Mouse (Mus musculus) mouse trophoblast stem cell (cell line): ENCODE results near the gene Apbb2.

Experiments used
- in situ Hi-C, 2 experiments: fragments of 300-500 bp; cut with MseI, MboI; formaldehyde crosslinking; loops; 2 replicates in 1 of 2; 3 replicates in 1 of 2; pipeline ENCODE4 v1.15.1; 2025

The Apbb2 gene

DNA sequence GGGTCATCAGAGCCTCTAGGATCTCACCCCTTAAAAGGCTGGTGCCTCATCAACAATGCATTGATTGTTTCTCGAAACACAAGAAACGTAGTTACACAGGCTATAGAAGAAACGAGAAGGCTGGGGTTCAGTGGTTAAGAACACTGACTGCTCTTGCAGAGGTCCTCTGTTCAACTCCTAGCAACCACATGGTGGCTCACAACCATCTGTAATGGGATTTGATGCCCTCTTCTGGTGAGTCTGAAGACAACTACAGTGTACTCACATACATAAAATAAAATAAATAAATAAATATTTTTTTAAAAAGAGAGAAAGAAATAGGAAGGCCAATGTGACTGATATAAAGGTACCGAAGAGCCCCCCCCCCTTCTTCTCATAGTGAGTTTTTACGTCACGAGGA, 228.0 kb downstream of the Apbb2 start:
- in situ Hi-C loops, result no loop called here

DNA sequence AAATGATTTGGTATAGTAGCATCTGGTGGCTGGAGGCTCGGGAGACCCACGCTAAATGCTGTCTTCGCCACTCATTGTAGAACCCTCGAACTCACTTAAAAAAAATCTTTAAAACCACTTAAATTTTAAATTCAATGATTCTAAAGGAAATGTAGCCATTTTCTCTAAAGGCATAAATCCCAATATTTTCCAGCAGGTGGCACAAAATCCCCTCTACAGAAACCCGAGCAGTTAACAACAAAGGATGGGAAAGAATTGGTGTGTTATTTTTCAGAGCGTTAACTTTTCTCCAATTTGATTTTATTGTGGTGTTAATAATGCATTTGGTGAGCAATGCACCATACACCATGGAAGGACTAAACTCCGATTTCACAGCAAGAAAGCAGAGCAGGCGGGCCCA, 231.1 kb downstream of the Apbb2 start:
- in situ Hi-C loops, result no loop called here

DNA sequence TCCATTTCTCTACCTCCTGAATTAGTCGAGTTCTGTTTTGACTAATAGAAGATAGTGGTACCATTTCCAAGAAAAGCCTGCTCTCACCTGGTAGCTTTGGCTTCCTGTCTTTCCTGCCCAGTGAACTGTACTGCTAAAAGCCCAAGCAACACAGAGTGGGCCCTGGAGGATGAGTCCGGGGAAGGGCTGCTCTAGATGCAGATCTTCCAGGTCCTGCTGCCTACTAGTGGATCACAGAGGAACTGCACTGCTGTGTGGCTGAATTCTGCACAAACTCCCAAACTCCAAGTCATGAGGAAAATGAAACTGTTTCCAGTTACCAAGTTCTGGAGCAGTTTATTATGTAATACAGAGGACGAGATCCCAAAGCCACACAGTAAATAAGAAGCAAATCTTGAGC, 232.9 kb downstream of the Apbb2 start:
- in situ Hi-C loops, result no loop called here

- in situ Hi-C loops, result no loop called here
Measured at GRCm38 (mm10) chr5:66384806-66385446, 233.7 kb downstream of the Apbb2 start.

- in situ Hi-C loops, result no loop called here
Measured at GRCm38 (mm10) chr5:66384114-66384513, 234.5 kb downstream of the Apbb2 start.

DNA sequence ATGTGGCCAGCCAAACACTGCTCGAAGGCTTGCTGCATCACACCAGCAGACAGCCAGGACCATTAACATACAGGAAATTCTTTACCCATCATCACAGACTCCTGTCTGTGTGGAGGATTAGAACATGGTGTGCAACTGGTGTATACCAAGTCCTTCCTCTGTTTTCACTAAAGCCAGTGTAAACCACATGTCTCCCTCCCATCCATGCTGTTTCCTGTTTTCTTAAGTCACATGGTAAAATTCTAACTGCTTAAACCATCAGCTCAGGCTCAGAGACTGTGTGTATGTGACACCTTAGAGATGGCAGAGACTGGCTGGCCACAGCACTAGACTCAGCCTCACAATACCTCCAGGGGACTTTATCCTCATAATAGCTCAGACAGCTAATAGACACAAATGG, 236.5 kb downstream of the Apbb2 start:
- in situ Hi-C loops, result no loop called here

DNA sequence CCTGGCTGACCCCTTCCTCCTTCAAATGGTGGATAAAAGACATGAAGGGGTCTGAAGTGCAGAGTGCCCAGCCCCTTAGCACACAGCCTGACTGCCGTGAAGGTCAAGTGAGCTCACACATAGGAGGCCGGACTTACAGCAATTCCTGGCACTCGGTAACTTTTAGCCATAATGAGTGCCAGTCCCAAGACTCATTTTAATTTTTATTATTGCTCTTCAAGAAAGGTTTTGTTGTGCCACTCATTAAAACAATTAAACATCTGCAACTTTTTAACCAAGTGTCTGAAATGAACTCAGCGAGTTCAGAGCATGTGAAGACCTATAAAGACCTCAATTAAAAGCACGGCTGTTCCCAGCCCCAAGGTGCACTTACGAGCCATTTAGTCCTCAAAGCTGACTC, 239.6 kb downstream of the Apbb2 start:
- in situ Hi-C loops, result no loop called here

DNA sequence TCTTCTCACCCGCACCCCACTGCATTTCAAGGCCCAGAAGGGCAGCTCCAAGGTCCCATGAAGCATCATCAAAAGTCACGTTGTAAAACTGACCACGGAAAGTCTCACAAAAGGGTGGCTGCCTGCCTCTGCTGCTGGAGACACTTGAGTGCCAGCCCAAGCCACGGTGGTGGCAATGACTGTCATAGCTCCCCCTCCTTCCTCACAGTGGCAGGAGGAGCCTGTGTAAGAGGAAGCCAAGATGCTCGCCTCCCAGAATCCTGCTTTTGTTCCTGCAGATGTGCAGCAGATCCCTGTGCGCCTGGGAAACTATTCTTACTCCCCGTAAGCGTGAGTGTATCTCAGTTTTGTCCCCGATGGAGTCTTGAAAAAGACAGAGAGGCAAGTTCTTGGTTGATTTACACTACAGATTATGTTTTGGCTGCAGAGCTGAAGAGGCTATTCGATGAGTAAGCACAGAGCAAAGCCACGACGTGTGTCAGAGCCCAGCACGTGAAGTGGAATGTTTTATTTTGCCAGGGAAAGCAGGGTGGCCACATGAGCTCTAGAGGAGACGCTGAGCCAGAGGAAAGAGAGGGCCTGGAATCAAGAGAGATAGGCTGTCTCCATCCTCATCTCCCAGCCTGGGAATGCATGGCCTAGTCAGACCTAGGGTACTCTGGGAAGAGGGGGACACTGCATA, 241.9 kb downstream of the Apbb2 start:
- in situ Hi-C loops, result no loop called here

GRCm38 (mm10) chr5:66374413-66374812, 244.2 kb downstream of the Apbb2 start:
- in situ Hi-C loops, result no loop called here

DNA sequence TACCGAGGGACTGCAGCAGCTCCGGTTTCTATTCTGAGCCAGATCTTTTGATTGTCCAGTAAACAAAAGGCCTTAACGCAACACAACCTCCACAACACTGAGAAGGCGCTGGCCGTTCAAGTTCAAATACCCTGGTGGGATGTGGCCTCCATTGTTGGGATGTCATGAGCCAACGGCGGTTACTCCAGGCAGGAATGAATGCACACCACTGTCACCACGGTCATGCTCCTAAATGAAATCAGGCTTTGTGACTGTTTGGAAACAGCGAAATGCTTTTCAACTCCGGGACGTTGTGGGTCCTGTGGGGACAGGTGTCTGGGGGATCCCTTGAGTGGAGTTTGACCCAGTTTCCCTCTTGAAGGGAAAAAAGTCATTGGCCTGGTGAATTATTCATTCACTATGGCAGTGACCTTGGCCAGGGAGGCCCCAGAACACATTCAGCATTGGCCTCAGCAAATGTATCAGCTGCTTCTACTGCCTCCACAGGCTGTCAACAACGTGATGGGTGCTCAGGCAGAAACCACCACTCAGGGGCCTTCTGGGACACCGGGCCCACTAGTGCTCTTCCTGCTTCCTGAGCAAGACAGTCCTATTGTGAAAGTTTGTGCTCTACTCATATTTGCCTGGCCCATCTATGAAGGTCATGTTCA, 244.9 kb downstream of the Apbb2 start:
- in situ Hi-C loops, result no loop called here

DNA sequence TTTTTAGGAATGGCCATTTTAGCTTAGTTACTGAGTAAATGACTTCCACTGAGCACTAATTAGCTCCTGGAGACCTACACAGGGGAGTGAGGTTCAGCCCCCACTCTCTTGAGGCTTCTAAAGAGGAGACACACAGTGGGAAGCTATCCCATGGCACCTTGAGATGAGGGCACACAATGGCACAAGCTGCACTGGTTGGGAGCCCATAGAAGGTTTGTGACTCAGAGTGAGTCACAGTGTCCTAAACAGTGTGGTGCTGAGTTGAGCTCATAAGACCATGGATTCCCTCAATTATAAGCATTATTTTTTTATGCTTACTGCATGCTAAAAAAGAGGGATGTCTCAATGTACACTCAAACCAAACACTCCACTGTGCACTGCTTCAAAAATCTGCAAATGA, 247.5 kb downstream of the Apbb2 start:
- in situ Hi-C loops, result no loop called here

DNA sequence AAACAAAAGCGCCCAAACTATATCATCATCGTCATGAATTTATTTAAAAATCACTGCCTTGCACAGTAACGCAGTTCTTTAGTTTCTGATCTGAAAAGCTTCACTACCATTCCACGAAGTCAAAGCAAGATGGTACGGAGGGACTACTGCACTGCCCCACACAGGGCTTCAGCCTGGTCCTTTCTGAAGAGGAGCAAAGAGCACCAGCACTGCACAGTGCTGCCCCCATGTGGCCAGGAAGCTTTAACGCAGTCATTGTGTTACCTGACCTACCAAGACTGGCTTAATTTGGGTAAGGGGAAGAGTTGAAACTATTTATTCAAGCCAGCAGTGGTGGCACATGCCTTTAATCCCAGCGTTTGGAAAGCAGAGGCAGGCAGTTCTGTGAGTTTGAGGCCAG, 249.6 kb downstream of the Apbb2 start:
- in situ Hi-C loops, result loop anchor here in 1 of 2 experiments (10.0 kb wide), 1 partner anchor 104 kb away; no protein-coding TSS in a partner anchor

DNA sequence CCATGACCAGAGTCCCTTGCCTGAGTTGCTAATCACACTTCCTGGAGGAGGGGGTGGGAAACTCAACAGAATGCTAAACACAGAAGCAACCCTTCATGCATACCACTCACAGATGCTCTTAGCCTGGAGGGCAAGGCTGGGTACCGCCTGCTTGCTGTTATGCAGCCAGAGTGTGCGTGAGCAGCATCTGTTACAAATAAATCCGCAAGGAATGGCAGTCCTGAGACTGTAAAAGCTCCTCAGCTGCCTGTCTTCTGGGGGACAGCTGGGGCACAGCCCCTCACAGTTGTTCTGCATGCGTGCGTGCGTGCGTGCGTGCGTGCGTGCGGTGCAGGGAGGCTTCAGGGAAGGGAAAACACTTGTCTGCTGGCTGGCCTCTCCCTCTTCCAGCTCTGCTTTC, 250.9 kb downstream of the Apbb2 start:
- in situ Hi-C loops, result loop anchor here in 1 of 2 experiments (10.0 kb wide), 1 partner anchor 103 kb away; no protein-coding TSS in a partner anchor

DNA sequence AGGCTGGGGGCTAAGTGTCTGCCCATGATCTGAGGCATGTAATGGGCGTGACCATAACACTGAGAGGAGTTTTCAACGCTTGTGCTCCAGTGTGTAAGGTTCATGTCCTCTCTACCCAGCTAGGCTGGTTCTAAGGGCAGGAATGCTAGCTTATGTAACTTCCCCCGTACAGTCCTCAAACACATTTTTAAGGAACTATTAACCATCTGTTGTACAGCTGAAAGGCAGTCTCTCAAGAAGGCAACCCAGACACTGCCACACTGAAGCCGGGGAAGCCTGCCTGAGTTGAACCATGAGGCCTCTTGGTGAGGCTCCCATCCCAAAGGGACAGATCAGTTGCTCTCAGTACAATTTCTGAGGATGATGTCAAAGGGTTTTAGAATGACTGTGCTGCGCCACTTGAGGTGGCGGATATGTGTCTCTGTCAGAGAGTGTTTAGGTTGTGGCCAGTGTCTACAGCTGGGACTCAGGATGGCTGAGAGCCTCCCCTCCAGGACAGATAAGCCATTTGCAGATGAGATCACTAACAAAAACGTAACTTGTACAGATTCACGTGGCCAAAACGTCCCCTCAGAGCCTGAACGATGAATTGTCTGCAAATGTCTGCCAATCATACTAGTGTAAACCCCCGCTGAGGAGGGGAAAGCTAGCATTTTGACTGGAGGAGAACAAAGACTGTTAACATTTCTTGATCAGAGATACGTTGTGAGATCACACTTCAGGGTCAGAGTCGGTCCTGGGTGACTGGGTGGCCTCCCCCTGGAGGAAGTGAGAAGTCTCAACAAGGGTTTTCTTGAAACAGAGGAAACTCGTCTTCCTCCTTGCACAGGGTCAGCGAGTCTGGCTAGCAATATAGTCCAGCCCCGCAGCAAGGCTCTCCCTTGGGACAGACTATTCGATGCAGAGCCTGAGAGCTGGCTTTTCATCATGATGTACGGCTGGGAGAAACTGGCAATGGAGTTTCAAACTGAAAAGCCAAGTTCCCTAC, 255.0 kb downstream of the Apbb2 start:
- in situ Hi-C loops, result loop anchor here in 1 of 2 experiments (10.0 kb wide), 1 partner anchor 99 kb away; no protein-coding TSS in a partner anchor

GRCm38 (mm10) chr5:66360739-66361138, 257.8 kb downstream of the Apbb2 start:
- in situ Hi-C loops, result loop anchor here in 1 of 2 experiments (10.0 kb wide), 1 partner anchor 96 kb away; no protein-coding TSS in a partner anchor

GRCm38 (mm10) chr5:66359742-66360423, 258.7 kb downstream of the Apbb2 start:
- in situ Hi-C loops, result loop anchor here in 1 of 2 experiments (10.0 kb wide), 1 partner anchor 95 kb away; no protein-coding TSS in a partner anchor

DNA sequence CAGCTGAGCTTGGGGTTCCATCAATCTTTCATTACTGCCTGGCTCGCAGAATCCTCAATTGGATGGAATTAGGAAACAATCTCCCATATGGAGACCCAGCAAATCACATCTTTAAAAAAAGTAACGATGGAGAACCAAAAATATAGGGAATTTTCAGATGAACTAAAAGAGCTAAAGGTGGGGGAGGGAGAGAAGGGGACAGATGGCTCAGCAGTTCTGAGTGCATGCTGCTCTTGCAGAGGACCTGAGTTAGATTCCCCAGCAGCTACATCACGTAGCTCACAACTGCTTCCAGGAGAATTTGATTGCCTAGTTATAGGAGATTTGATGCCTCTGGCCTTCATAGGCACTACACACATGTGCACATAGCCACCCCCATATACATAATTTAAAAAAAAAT, 263.4 kb downstream of the Apbb2 start:
- in situ Hi-C loops, result no loop called here

DNA sequence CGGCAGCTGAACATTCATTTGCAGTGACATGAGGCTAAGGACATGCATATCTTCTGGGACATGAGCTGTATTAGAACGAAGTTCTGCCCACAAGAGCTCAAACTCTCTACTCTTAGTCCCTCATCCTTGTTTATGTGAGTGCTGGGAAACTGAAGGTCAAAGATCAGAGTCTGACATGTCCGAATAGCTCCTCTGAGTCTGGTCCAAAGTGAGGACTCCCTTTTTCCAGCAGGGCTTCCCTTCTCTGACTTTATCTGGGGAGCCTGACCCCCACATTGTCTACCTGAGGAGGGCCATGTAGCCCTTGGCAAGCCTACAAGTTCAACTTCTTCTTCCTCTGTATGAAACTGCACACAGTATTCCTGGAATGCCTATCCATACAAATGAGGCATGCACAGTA, 264.7 kb downstream of the Apbb2 start:
- in situ Hi-C loops, result no loop called here

DNA sequence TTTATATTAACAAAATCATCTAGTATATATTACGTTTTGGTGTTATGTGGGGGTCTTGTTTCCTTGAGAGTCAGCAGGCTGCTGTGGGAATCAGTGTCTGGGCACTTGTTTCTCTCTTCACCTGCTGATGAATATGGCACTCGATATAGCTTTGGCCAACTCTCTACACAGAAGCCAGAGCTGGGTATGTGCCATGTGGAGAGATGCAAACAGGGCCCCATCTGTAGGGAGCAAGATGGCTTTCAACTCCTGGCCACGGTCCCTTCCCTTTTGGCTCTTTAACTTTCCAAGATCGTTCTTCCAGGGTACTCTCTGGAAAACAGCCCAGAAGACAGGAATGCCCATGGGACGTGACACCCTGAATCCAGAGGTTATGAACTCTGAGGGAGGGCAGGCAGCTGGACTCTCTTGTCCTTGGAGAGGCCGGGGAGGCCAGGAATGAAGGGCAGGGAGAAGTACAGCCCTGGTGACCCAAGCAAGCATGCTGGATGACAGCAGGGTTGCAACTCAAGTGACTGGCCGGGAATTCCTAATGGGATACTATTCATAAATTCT, 266.7 kb downstream of the Apbb2 start:
- in situ Hi-C loops, result no loop called here

- in situ Hi-C loops, result no loop called here
Measured at GRCm38 (mm10) chr5:66351064-66351463, 267.5 kb downstream of the Apbb2 start.

GRCm38 (mm10) chr5:66350611-66351010, 268.0 kb downstream of the Apbb2 start:
- in situ Hi-C loops, result no loop called here
